Mouse (Mus musculus): ENCODE results near the gene Selenoh. TPM values are rescaled to one million over a fixed set of nuclear protein-coding genes. Genes with fewer than 3 reads are reported as not detected.
"Not testable (repeated sequence)": the region's sequence is repeated elsewhere in the genome, so short reads cannot be mapped to it uniquely, and the experiment has no call there.

The Selenoh gene
- polyA plus RNA-seq, 1 experiment from 2014 or later = 86.7 TPM

GRCm38 (mm10) chr2:84703497-84703896, 32.9 kb upstream of the Selenoh start:
- Histone ChIP-seq H3K9me3 (replicated peaks) (no peaks in the 10 kb centered on the region), H3K4me2 (no peak overlapping the region), H3K27ac (replicated peaks) (no peak overlapping the region), H3K4me1 (replicated peaks) (peaks cover 36% of the 10 kb centered on the region), H3K4me3 (replicated peaks) (no peak overlapping the region), H3K9ac (no peak overlapping the region), H3K27me3 (no peaks in the 10 kb centered on the region), H3K36me3 (replicated peaks) (peaks cover 91% of the 10 kb centered on the region)
- 49% methylated on average over 1 of the region's 1 CpGs for WGBS (ENCODE audit: insufficient replicate concordance)
- no peak for ATAC-seq (ENCODE audit: insufficient read depth)

GRCm38 (mm10) chr2:84695007-84695695, 24.6 kb upstream of the Selenoh start:
- ATAC-seq (ENCODE audit: insufficient read depth) = no peak
- no peak overlapping the region for H3K4me2 ChIP-seq
- WGBS (ENCODE audit: insufficient replicate concordance) = 83% methylated on average over 5 of the region's 5 CpGs
- H3K4me1 ChIP-seq (replicated peaks) = no peaks in the 10 kb centered on the region
- no peak overlapping the region for H3K9ac ChIP-seq
- H3K36me3 ChIP-seq (replicated peaks) = peaks cover 94% of the 10 kb centered on the region
- H3K4me3 ChIP-seq (replicated peaks) = no peak overlapping the region
- no peaks in the 10 kb centered on the region for H3K27me3 ChIP-seq
- no peak overlapping the region for H3K27ac ChIP-seq (replicated peaks)
- H3K9me3 ChIP-seq (replicated peaks) = no peaks in the 10 kb centered on the region

GRCm38 (mm10) chr2:84690050-84690449, 19.5 kb upstream of the Selenoh start:
- Histone ChIP-seq H3K4me1 (replicated peaks) (peaks cover 14% of the 10 kb centered on the region), H3K36me3 (replicated peaks) (peaks cover 94% of the 10 kb centered on the region)

GRCm38 (mm10) chr2:84688080-84688844, 17.7 kb upstream of the Selenoh start:
- Histone ChIP-seq H3K9me3 (replicated peaks) (no peaks in the 10 kb centered on the region), H3K9ac (no peak overlapping the region), H3K4me3 (replicated peaks) (no peak overlapping the region), H3K27ac (replicated peaks) (peak overlapping the region; percentile 58), H3K27me3 (no peaks in the 10 kb centered on the region), H3K36me3 (replicated peaks) (peaks cover 89% of the 10 kb centered on the region), H3K4me1 (replicated peaks) (peaks cover 24% of the 10 kb centered on the region), H3K4me2 (no peak overlapping the region)
- WGBS (ENCODE audit: insufficient replicate concordance) = 57% methylated on average over 2 of the region's 2 CpGs
- ATAC-seq (ENCODE audit: insufficient read depth) = no peak

More at GRCm38 (mm10) chr2:84690050-84690449, 19.5 kb upstream of the Selenoh start:
- Histone ChIP-seq H3K9ac (no peak overlapping the region), H3K4me2 (no peak overlapping the region), H3K4me3 (replicated peaks) (no peak overlapping the region), H3K27ac (replicated peaks) (no peak overlapping the region), H3K27me3 (no peaks in the 10 kb centered on the region), H3K9me3 (replicated peaks) (no peaks in the 10 kb centered on the region)
- 87% methylated on average over 12 of the region's 12 CpGs for WGBS (ENCODE audit: insufficient replicate concordance)
- ATAC-seq (ENCODE audit: insufficient read depth) = no peak

GRCm38 (mm10) chr2:84682605-84683183, 12.1 kb upstream of the Selenoh start:
- peak overlapping the region; percentile 64 for H3K4me2 ChIP-seq
- H3K27ac ChIP-seq (replicated peaks) = peak overlapping the region; percentile 99
- 24% methylated on average over 6 of the region's 6 CpGs for WGBS (ENCODE audit: insufficient replicate concordance)
- H3K9me3 ChIP-seq (replicated peaks) = no peaks in the 10 kb centered on the region
- peak overlapping the region; percentile 38 for H3K4me3 ChIP-seq (replicated peaks)
- H3K27me3 ChIP-seq = no peaks in the 10 kb centered on the region
- peaks cover 50% of the 10 kb centered on the region for H3K36me3 ChIP-seq (replicated peaks)
- peaks cover 49% of the 10 kb centered on the region for H3K4me1 ChIP-seq (replicated peaks)
- peak overlapping the region; percentile 52 for H3K9ac ChIP-seq
- ATAC-seq (ENCODE audit: insufficient read depth) = peak; percentile 50

- Histone ChIP-seq H3K36me3 (replicated peaks) (peaks cover 35% of the 10 kb centered on the region), H3K4me1 (replicated peaks) (peaks cover 59% of the 10 kb centered on the region), H3K4me3 (replicated peaks) (peak within 1 kb of the TSS; percentile 87), H3K9me3 (replicated peaks) (no peaks in the 10 kb centered on the region), H3K27ac (replicated peaks) (peak within 1 kb of the TSS; percentile 90), H3K27me3 (no peaks in the 10 kb centered on the region), H3K4me2 (peak within 1 kb of the TSS; percentile 81), H3K9ac (peak within 1 kb of the TSS; percentile 87)
- ATAC-seq (ENCODE audit: insufficient read depth) = no peak
- WGBS (ENCODE audit: insufficient replicate concordance) = 7% methylated on average over 8 of the region's 8 CpGs
These were observed 8.4 kb upstream of the Selenoh start, which contains the start of gene Tmx2 for GRCm38 (mm10) chr2:84679016-84679415. Gene Tmx2, minus strand, starts transcription at chr2:84679140.

- Histone ChIP-seq H3K4me3 (replicated peaks) (peak within 1 kb of the TSS; percentile 87), H3K27ac (replicated peaks) (peak within 1 kb of the TSS; percentile 90), H3K4me1 (replicated peaks) (peaks cover 54% of the 10 kb centered on the region), H3K9me3 (replicated peaks) (no peaks in the 10 kb centered on the region), H3K4me2 (peak within 1 kb of the TSS; percentile 81), H3K36me3 (replicated peaks) (peaks cover 42% of the 10 kb centered on the region), H3K27me3 (no peaks in the 10 kb centered on the region), H3K9ac (peak within 1 kb of the TSS; percentile 87)
- ATAC-seq (ENCODE audit: insufficient read depth) = peak; percentile 96
- 0% methylated on average over 44 of the region's 44 CpGs for WGBS (ENCODE audit: insufficient replicate concordance)
These were observed 7.7 kb upstream of the Selenoh start, which contains the start of the genes Gm28635 and Med19 for GRCm38 (mm10) chr2:84677968-84678880. Gene Gm28635, minus strand, starts transcription at chr2:84678041. Gene Med19, plus strand, starts transcription at chr2:84678402.

GRCm38 (mm10) chr2:84677270-84677967, 6.8 kb upstream of the Selenoh start:
- H3K27ac ChIP-seq (replicated peaks) = peak overlapping the region; percentile 75
- peak; percentile 40 for ATAC-seq (ENCODE audit: insufficient read depth)
- peaks cover 50% of the 10 kb centered on the region for H3K36me3 ChIP-seq (replicated peaks)
- WGBS (ENCODE audit: insufficient replicate concordance) = 7% methylated on average over 22 of the region's 22 CpGs
- H3K9ac ChIP-seq = peak overlapping the region; percentile 61
- H3K4me1 ChIP-seq (replicated peaks) = peaks cover 47% of the 10 kb centered on the region
- H3K4me3 ChIP-seq (replicated peaks) = peak overlapping the region; percentile 87
- H3K27me3 ChIP-seq = no peaks in the 10 kb centered on the region
- H3K4me2 ChIP-seq = peak overlapping the region; percentile 80
- no peaks in the 10 kb centered on the region for H3K9me3 ChIP-seq (replicated peaks)

GRCm38 (mm10) chr2:84671535-84671934, 965 bp upstream of the Selenoh start:
- ATAC-seq (ENCODE audit: insufficient read depth) = not testable (repeated sequence)

More at GRCm38 (mm10) chr2:84671535-84671934, 965 bp upstream of the Selenoh start:
- Histone ChIP-seq H3K4me2 (peak overlapping the region; percentile 88; the same call in 1 of the 2 replicates), H3K4me1 (replicated peaks) (peaks cover 33% of the 10 kb centered on the region), H3K36me3 (replicated peaks) (peaks cover 38% of the 10 kb centered on the region)
- not testable (repeated sequence) for H3K4me3 ChIP-seq (replicated peaks); H3K27me3 ChIP-seq; H3K27ac ChIP-seq (replicated peaks); H3K9me3 ChIP-seq (replicated peaks); H3K9ac ChIP-seq
- 69% methylated on average over 4 of the region's 5 CpGs for WGBS (ENCODE audit: insufficient replicate concordance)
